Mouse (Mus musculus) thymus, adult 2 months (tissue): ENCODE results near the gene 4932438H23Rik. TPM values are rescaled to one million over a fixed set of nuclear protein-coding genes. Genes with fewer than 3 reads are reported as not detected.
A peak's percentile ranks its signal among the peaks of the same experiment; 100 is the strongest.

Experiments used
- DNase-seq: peaks from one replicate; pipeline ENCODE4 v3.0.0; 2021
- H3K27ac ChIP-seq: fragments of 200-500 bp; 2 replicates; pipeline ENCODE4 v1.5.1; 2012; ENCODE audit warnings: low read length, control low read depth; ENCODE audit not compliant: control insufficient read depth, insufficient read depth
- H3K27me3 ChIP-seq: fragments of 200-500 bp; 2 replicates; pipeline ENCODE4 v1.6.1; 2012; ENCODE audit warnings: mild to moderate bottlenecking, low read length, moderate library complexity, mixed read lengths; ENCODE audit not compliant: control insufficient read depth, insufficient read depth
- H3K36me3 ChIP-seq: fragments of 200-500 bp; 2 replicates; pipeline ENCODE4 v1.6.1; 2012; ENCODE audit warnings: mild to moderate bottlenecking, low read length, moderate library complexity; ENCODE audit not compliant: control insufficient read depth, insufficient read depth
- H3K4me1 ChIP-seq: fragments of 200-500 bp; replicated peaks from 2 replicates; pipeline ENCODE4 v1.6.1; 2012; ENCODE audit warnings: low read length; ENCODE audit not compliant: control insufficient read depth, insufficient read depth
- H3K4me3 ChIP-seq: fragments of 200-500 bp; 2 replicates; pipeline ENCODE4 v1.5.1; 2012; ENCODE audit warnings: mild to moderate bottlenecking, low read length, control low read depth, moderate library complexity; ENCODE audit not compliant: control insufficient read depth, insufficient read depth
- CTCF ChIP-seq: fragments of 200-500 bp; IDR thresholded peaks from 2 replicates; pipeline ENCODE4 v1.5.1; 2012; ENCODE audit warnings: mild to moderate bottlenecking, control low read depth, low read length, moderate library complexity, borderline replicate concordance; ENCODE audit not compliant: control insufficient read depth, poor library complexity, insufficient read depth; ENCODE audit errors: extremely low read depth
- POLR2A ChIP-seq: fragments of 200-500 bp; IDR thresholded peaks from 2 replicates; pipeline ENCODE4 v1.6.1; 2012; ENCODE audit warnings: mild to moderate bottlenecking, low read length, control low read depth, moderate library complexity; ENCODE audit not compliant: control insufficient read depth, poor library complexity, insufficient read depth; ENCODE audit errors: extremely low read depth
- WGBS: fragments of 180-500 bp; shearing (Covaris S2); methylation state at CpG from one replicate; pipeline ENCODE4 v1.1.7; 2018; 5-methylcytosine and 5-hydroxymethylcytosine counted together
- polyA plus RNA-seq: library from polyadenylated mRNA; depleted of rRNA; stranded (reverse); fragments of >200 nt; gene quantifications from 2 replicates; pipeline ENCODE4 v1.2.3, GENCODE M21; 2012

The 4932438H23Rik gene
- polyA plus RNA-seq, 1 experiment = 1.1 TPM

GRCm38 (mm10) chr16:91103386-91103785 lies 8.5 kb upstream of the 4932438H23Rik start:
- Histone ChIP-seq H3K27ac (no peak overlapping the region), H3K4me3 (no peak overlapping the region), H3K36me3 (no peaks in the 10 kb centered on the region), H3K4me1 (no peaks in the 10 kb centered on the region), H3K27me3 (no peaks in the 10 kb centered on the region)
- 87% methylated on average over 14 of the region's 14 CpGs for WGBS
- DNase-seq = peak; percentile 58
- TF ChIP-seq CTCF (no peak), POLR2A (no peak)

- H3K4me3 ChIP-seq = no peak overlapping the region
- H3K27me3 ChIP-seq = no peaks in the 10 kb centered on the region
- WGBS = 77% methylated on average over 2 of the region's 2 CpGs
- DNase-seq = no peak
- no peak for TF ChIP-seq CTCF
- TF ChIP-seq POLR2A = no peak
- H3K27ac ChIP-seq = no peak overlapping the region
- no peaks in the 10 kb centered on the region for H3K4me1 ChIP-seq
- H3K36me3 ChIP-seq = no peaks in the 10 kb centered on the region
Measured at GRCm38 (mm10) chr16:91100484-91100883, 5.6 kb upstream of the 4932438H23Rik start.

GRCm38 (mm10) chr16:91099444-91100065 lies 4.6 kb upstream of the 4932438H23Rik start:
- H3K36me3 ChIP-seq = no peaks in the 10 kb centered on the region
- H3K4me3 ChIP-seq = no peak overlapping the region
- H3K27ac ChIP-seq = no peak overlapping the region
- TF ChIP-seq POLR2A (no peak), CTCF (no peak)
- no peaks in the 10 kb centered on the region for H3K4me1 ChIP-seq
- WGBS = 90% methylated on average over 16 of the region's 16 CpGs
- DNase-seq = no peak
- H3K27me3 ChIP-seq = no peaks in the 10 kb centered on the region

DNA sequence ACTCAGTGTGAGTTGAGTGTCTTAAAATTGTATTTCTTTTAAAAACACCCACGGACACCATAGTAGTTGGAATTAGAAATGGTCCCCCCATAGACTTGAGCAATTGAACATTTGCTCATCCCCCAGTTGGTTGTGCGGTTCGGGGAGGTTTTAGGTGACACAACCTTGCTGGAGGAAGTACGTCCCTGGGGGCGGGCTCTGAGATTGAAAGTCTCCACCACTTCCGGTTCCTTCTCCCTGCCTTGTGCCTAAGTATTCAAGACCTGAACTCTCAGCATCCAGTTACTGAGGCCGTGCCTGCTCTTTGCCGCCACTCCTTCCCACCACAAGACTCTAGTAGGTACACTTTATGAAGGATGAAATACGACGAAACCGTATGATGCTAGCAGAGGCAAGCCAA lies 2.9 kb upstream of the 4932438H23Rik start:
- no peaks in the 10 kb centered on the region for H3K27me3 ChIP-seq
- no peak for TF ChIP-seq POLR2A
- no peak for TF ChIP-seq CTCF
- WGBS = 91% methylated on average over 11 of the region's 11 CpGs
- H3K4me1 ChIP-seq = no peaks in the 10 kb centered on the region
- no peak for DNase-seq
- no peak overlapping the region for H3K27ac ChIP-seq
- no peaks in the 10 kb centered on the region for H3K36me3 ChIP-seq
- H3K4me3 ChIP-seq = no peak overlapping the region

- H3K36me3 ChIP-seq = no peaks in the 10 kb centered on the region
- WGBS = over 99% methylated on average over 4 of the region's 4 CpGs
- TF ChIP-seq POLR2A (no peak), CTCF (no peak)
- H3K4me3 ChIP-seq = no peak overlapping the region
- no peaks in the 10 kb centered on the region for H3K27me3 ChIP-seq
- H3K27ac ChIP-seq = no peak overlapping the region
- DNase-seq = no peak
- H3K4me1 ChIP-seq = no peaks in the 10 kb centered on the region
Measured at GRCm38 (mm10) chr16:91096984-91097506, 2.1 kb upstream of the 4932438H23Rik start.

DNA sequence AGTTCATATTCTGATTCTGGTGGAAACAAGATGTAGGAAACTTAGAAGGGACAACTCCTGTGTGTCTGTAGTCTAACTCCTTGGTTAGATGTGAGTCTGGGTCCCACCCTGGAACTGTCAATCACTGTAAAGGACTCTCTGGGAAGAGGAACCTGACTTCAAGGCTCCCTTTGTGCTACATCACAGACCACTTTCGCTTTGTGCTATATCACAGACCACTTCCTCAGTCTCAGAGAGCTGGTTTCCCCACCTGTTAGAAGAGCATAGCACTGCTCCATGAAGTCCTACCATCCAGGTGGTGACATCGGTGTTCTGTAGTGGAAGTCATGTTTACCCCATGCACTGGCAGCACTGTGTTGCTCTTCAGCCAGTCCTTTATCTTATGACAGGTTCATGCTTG lies 1.1 kb upstream of the 4932438H23Rik start:
- H3K36me3 ChIP-seq = no peaks in the 10 kb centered on the region
- H3K27ac ChIP-seq = no peak overlapping the region
- 5% methylated on average over 2 of the region's 2 CpGs for WGBS
- DNase-seq = no peak
- no peaks in the 10 kb centered on the region for H3K27me3 ChIP-seq
- no peak overlapping the region for H3K4me3 ChIP-seq
- no peaks in the 10 kb centered on the region for H3K4me1 ChIP-seq
- TF ChIP-seq POLR2A (no peak), CTCF (no peak)
